ENCODE assay signal across 8 mouse cellular contexts in genomic region chr6:108659221-108659725, GRCm38 (mm10). TPM values are rescaled to one million over a fixed set of nuclear protein-coding genes. Genes with fewer than 3 reads are reported as not detected.
DNase-seq lines count a peak whose midpoint lies in the region; ATAC-seq and TF ChIP-seq lines count a peak whose summit lies in the region.

No protein-coding gene starts in this region.

- peaks cover 8% of the 10 kb centered on the region; the same call in 1 of the 2 replicates for H3K27me3 ChIP-seq in E14TG2a.4 (ENCODE audit: insufficient read depth, low read length)
- 0 out of 2 replicates have a peak, but pooled peaks cover 2% of the 10 kb centered on the region for H3K27me3 ChIP-seq in forebrain, embryonic 16.5 days (replicated peaks; ENCODE audit: control insufficient read depth, insufficient read depth, low read length)
- H3K27me3 ChIP-seq in neural tube, embryonic 14.5 days (ENCODE audit: control insufficient read depth, insufficient read depth, low read length) = no peaks in the 10 kb centered on the region
- no peaks in the 10 kb centered on the region for H3K27me3 ChIP-seq in testis, adult 2 months (ENCODE audit: control insufficient read depth, insufficient read depth, low read length)

- peaks cover 26% of the 10 kb centered on the region for H3K36me3 ChIP-seq in E14TG2a.4 (ENCODE audit: insufficient read depth, low read length)
- no peaks in the 10 kb centered on the region for H3K36me3 ChIP-seq in forebrain, embryonic 16.5 days (ENCODE audit: control insufficient read depth, insufficient read depth)
- no peaks in the 10 kb centered on the region for H3K36me3 ChIP-seq in neural tube, embryonic 14.5 days (ENCODE audit: control insufficient read depth, insufficient read depth, low read length)
- H3K36me3 ChIP-seq in testis, adult 2 months (ENCODE audit: control insufficient read depth, insufficient read depth, low read length) = no peaks in the 10 kb centered on the region

- H3K27ac ChIP-seq in forebrain, embryonic 16.5 days (ENCODE audit: low read length) = peak overlapping the region; percentile 90
- peak overlapping the region; percentile 99 for H3K27ac ChIP-seq in layer of hippocampus, adult 2 months
- H3K27ac ChIP-seq in neural tube, embryonic 14.5 days (ENCODE audit: low read depth, low read length) = peak overlapping the region; percentile 78
- H3K27ac ChIP-seq in testis, adult 2 months (ENCODE audit: control insufficient read depth, insufficient read depth, low read depth, low read length) = peak overlapping the region; percentile 2; the same call in 1 of the 2 replicates

- peak overlapping the region; percentile 98 for H3K4me2 ChIP-seq in forebrain, embryonic 16.5 days (ENCODE audit: low read length)
- peak overlapping the region; percentile 99 for H3K4me2 ChIP-seq in neural tube, embryonic 14.5 days (ENCODE audit: low read depth, low read length)

- TF ChIP-seq POLR2A in lung, adult 2 months (IDR thresholded peaks at IDR 0.05; ENCODE audit: borderline replicate concordance, extremely low read depth, low read depth, low read length) = 0 out of 2 replicates have a peak, but pooled peaks have one; percentile 11
- TF ChIP-seq POLR2A in testis, adult 2 months (IDR thresholded peaks at IDR 0.05; ENCODE audit: control insufficient read depth, low read depth, low read length) = peak; percentile 23; the same call in 1 of the 2 replicates

- H3K4me3 ChIP-seq in E14TG2a.4 (replicated peaks; ENCODE audit: low read length) = peak overlapping the region; percentile 93
- H3K4me3 ChIP-seq in forebrain, embryonic 16.5 days (replicated peaks; ENCODE audit: low read length) = peak overlapping the region; percentile 73
- H3K4me3 ChIP-seq in layer of hippocampus, adult 2 months = peak overlapping the region; percentile 96
- H3K4me3 ChIP-seq in lung, adult 2 months (replicated peaks; ENCODE audit: extremely low read depth, low read depth, low read length) = peak overlapping the region; percentile 76
- peak overlapping the region; percentile 56 for H3K4me3 ChIP-seq in neural tube, embryonic 14.5 days (ENCODE audit: low read depth, low read length)
- H3K4me3 ChIP-seq in testis, adult 2 months (ENCODE audit: control insufficient read depth, low read depth, low read length) = peak overlapping the region; percentile 47

- no peaks in the 10 kb centered on the region for H3K9me3 ChIP-seq in E14TG2a.4 (ENCODE audit: low read length)
- H3K9me3 ChIP-seq in forebrain, embryonic 16.5 days (ENCODE audit: control insufficient read depth, low read length) = no peaks in the 10 kb centered on the region
- no peaks in the 10 kb centered on the region for H3K9me3 ChIP-seq in neural tube, embryonic 14.5 days (ENCODE audit: control insufficient read depth, low read length)

- WGBS in forebrain, embryonic 16.5 days = under 1% methylated on average over 33 of the region's 42 CpGs
- WGBS in lung, adult 2 months = under 1% methylated on average over 42 of the region's 42 CpGs
- WGBS in neural tube, embryonic 14.5 days = under 1% methylated on average over 34 of the region's 42 CpGs

- intact Hi-C loops in heart, postnatal 25 days (cut with DNase I) = loop anchor here (1.0 to 2.0 kb wide), 3 partner anchors 89 to 232 kb away; no protein-coding TSS in a partner anchor

- H3K9ac ChIP-seq in forebrain, embryonic 16.5 days (replicated peaks; ENCODE audit: low read depth, low read length) = peak overlapping the region; percentile 78
- peak overlapping the region; percentile 70 for H3K9ac ChIP-seq in neural tube, embryonic 14.5 days (replicated peaks; ENCODE audit: low read depth, low read length)

- peak; percentile 84 for ATAC-seq in forebrain, embryonic 16.5 days
- peak; percentile 84 for ATAC-seq in neural tube, embryonic 14.5 days (ENCODE audit: low read depth)

- no peak for TF ChIP-seq CTCF in E14TG2a.4 (conservative IDR thresholded peaks at IDR 0.05; ENCODE audit: low read length)
- peak; percentile 75 for TF ChIP-seq CTCF in layer of hippocampus, adult 2 months (conservative IDR thresholded peaks at IDR 0.05)
- TF ChIP-seq CTCF in lung, adult 2 months (IDR thresholded peaks at IDR 0.05; ENCODE audit: insufficient read depth, low read length) = no peak
- no peak for TF ChIP-seq CTCF in testis, adult 2 months (IDR thresholded peaks at IDR 0.05; ENCODE audit: control insufficient read depth, insufficient read depth, insufficient replicate concordance, low read depth, low read length)

- DNase-seq in cerebellum, adult 11 months = peak; percentile 95
- peak; percentile 93 for DNase-seq in heart, postnatal 25 days (ENCODE audit: low spot score)
- DNase-seq in layer of hippocampus, adult 2 months (ENCODE audit: low spot score in 2 of 2) = peak; percentile 93 to 94
- peak; percentile 89 for DNase-seq in lung, adult 2 months

- peaks cover 45% of the 10 kb centered on the region for H3K4me1 ChIP-seq in E14TG2a.4 (replicated peaks; ENCODE audit: low read depth, low read length)
- peaks cover 24% of the 10 kb centered on the region for H3K4me1 ChIP-seq in forebrain, embryonic 16.5 days (replicated peaks; ENCODE audit: control insufficient read depth, insufficient read depth, low read length)
- peaks cover 7% of the 10 kb centered on the region for H3K4me1 ChIP-seq in lung, adult 2 months (ENCODE audit: control insufficient read depth, insufficient read depth, low read length)
- H3K4me1 ChIP-seq in neural tube, embryonic 14.5 days (ENCODE audit: control insufficient read depth, insufficient read depth, low read length) = peaks cover 5% of the 10 kb centered on the region; the same call in 1 of the 2 replicates
- peaks cover 4% of the 10 kb centered on the region for H3K4me1 ChIP-seq in testis, adult 2 months (ENCODE audit: control insufficient read depth, insufficient read depth, low read length)

RNA-seq across cellular contexts. Expression of gene Bhlhe40, which starts 1.2 kb away (rescaled TPM):
- 6.5 and 7.9 TPM in 2 replicates for polyA plus RNA-seq in forebrain, embryonic 16.5 days (2015; fragmentation: Nextera tagmentation; extraction: Ambion mirVana)
- 10 to 100 TPM; 30.2 to 62.0 TPM for total RNA-seq in heart, postnatal 25 days (2021)
- 100 to 1,000 TPM in 1 of 2 experiments, 10 to 100 TPM in 1; 99.6 to 108 TPM for total RNA-seq in layer of hippocampus, adult 2 months (2021)
- 14.6 and 14.9 TPM in 2 replicates for polyA plus RNA-seq in lung, adult 2 months (2012; rRNA removed)
- 4.0 and 4.4 TPM in 2 replicates for polyA plus RNA-seq in neural tube, embryonic 14.5 days (2014; fragmentation: Nextera tagmentation; extraction: Ambion mirVana)
- 1.8 and 2.2 TPM in 2 replicates for polyA plus RNA-seq in testis, adult 2 months (2012; rRNA removed)

Comparison
In these comparisons a context has a peak if more than half of its experiments do, and no peak if none do; other contexts are left out.
1. Peak in every context shown above with its lines: DNase-seq, ATAC-seq, H3K4me3 ChIP-seq and H3K27ac ChIP-seq.
2. H3K27ac ChIP-seq: peak in every context shown above with its lines; median percentile 99 in layer of hippocampus, adult 2 months; 90 in forebrain, embryonic 16.5 days; 78 in neural tube, embryonic 14.5 days; 2 in testis, adult 2 months.